In genomic region chr12:18387257-18387656, GRCm38 (mm10) we compare ENCODE assay signal across 18 mouse cellular contexts.
DNase-seq lines count a peak whose midpoint lies in the region; ATAC-seq lines count a peak whose summit lies in the region.
"Had no signal": no experiment of that assay in that cellular context is flagged by ENCODE, and none has a peak within 500 bp of the region (broad histone marks: within the 10 kb centered on the region; RNA-seq: fewer than 3 reads in every experiment).

No protein-coding gene starts in this region.

- no peak overlapping the region for H3K4me2 ChIP-seq in heart, embryonic 14.5 days (ENCODE audit: low read length)
- H3K4me2 ChIP-seq: embryonic facial prominence, embryonic 15.5 days; hindbrain, embryonic 12.5 days; lung, embryonic 14.5 days had no signal

- H3K27me3 ChIP-seq in heart, embryonic 14.5 days (ENCODE audit: control insufficient read depth, insufficient read depth, low read length), result no peaks in the 10 kb centered on the region
- H3K27me3 ChIP-seq: embryonic facial prominence, embryonic 15.5 days; hindbrain, embryonic 12.5 days had no signal

- H3K9ac ChIP-seq in heart, embryonic 14.5 days (ENCODE audit: low read length), result no peak overlapping the region
- H3K9ac ChIP-seq: embryonic facial prominence, embryonic 15.5 days; hindbrain, embryonic 12.5 days; lung, embryonic 14.5 days had no signal

- 0 out of 2 replicates have a peak, but pooled peaks have one; percentile 26 for ATAC-seq in heart, embryonic 14.5 days (ENCODE audit: insufficient number of reproducible peaks, insufficient read depth, low FRiP score, low read depth)
- ATAC-seq: forebrain, embryonic 16.5 days had no signal

- 8% methylated on average over 39 of the region's 41 CpGs for WGBS in heart, embryonic 14.5 days

- no peak overlapping the region for H3K4me3 ChIP-seq in heart, embryonic 14.5 days (ENCODE audit: control insufficient read depth in 1 of 2, insufficient read depth in 1 of 2, low read depth in 1 of 2, low read length in 2 of 2)
- H3K4me3 ChIP-seq: embryonic facial prominence, embryonic 15.5 days; hindbrain, embryonic 12.5 days; midbrain, embryonic 10.5 days had no signal

- no peak overlapping the region for H3K27ac ChIP-seq in heart, embryonic 14.5 days (replicated peaks in 1 of 2; ENCODE audit: control insufficient read depth in 1 of 2, insufficient read depth in 1 of 2, low read depth in 2 of 2, low read length in 2 of 2)
- H3K27ac ChIP-seq: embryonic facial prominence, embryonic 15.5 days; hindbrain, embryonic 12.5 days; midbrain, embryonic 10.5 days had no signal

- H3K4me1 ChIP-seq in heart, embryonic 14.5 days (ENCODE audit: control insufficient read depth in 2 of 2, insufficient read depth in 2 of 2, low read length in 2 of 2), result no peaks in the 10 kb centered on the region
- H3K4me1 ChIP-seq: embryonic facial prominence, embryonic 15.5 days; hindbrain, embryonic 12.5 days; midbrain, embryonic 10.5 days had no signal

- DNase-seq in heart, postnatal 4 days, result no peak
- DNase-seq in ES-CJ7 (ENCODE audit: low read depth, low spot score) (peak; percentile 97), WW6 (ENCODE audit: low read depth, low spot score) (peak; percentile 77)
- DNase-seq in testis, postnatal 14 days (ENCODE audit: low spot score), result peak; percentile 28
- no peak for DNase-seq in cerebellum, adult 11-12 months
- DNase-seq in kidney, adult 9 months, result no peak
- DNase-seq: cerebellum, adult 9-11 months; gastrocnemius, postnatal 36 days; kidney, postnatal 36 days; lung, embryonic 14.5 days; lung, postnatal 36 days; right cerebral cortex, adult 18-20 months; thymus, adult 18-20 months had no signal

- no peaks in the 10 kb centered on the region for H3K36me3 ChIP-seq in heart, embryonic 14.5 days (ENCODE audit: control insufficient read depth, insufficient read depth, low read length)
- H3K36me3 ChIP-seq: embryonic facial prominence, embryonic 15.5 days; hindbrain, embryonic 12.5 days; midbrain, embryonic 10.5 days had no signal

- peaks cover 40% of the 10 kb centered on the region for H3K9me3 ChIP-seq in heart, embryonic 14.5 days (ENCODE audit: control insufficient read depth, low read length)

Comparison
In these comparisons a context has a peak if more than half of its experiments do, and no peak if none do; other contexts are left out.
1. DNase-seq: peak in ES-CJ7 (single experiment), WW6 (single experiment) and testis, postnatal 14 days (single experiment); none in heart, postnatal 4 days (single experiment), cerebellum, adult 11-12 months (single experiment) and kidney, adult 9 months (single experiment).